Mouse (Mus musculus): ENCODE measurements around the gene Ptprj.
A peak's percentile ranks its signal among the peaks of the same experiment; 100 is the strongest.

Gene Ptprj

GRCm38 (mm10) chr2:90525807-90526206, 54.6 kb downstream of the Ptprj start:
- no peak for DNase-seq (ENCODE audit: low read depth, low spot score)

- DNase-seq (ENCODE audit: low read depth, low spot score): peak; percentile 56
These were observed 58.0 kb downstream of the Ptprj start for GRCm38 (mm10) chr2:90522455-90522854.

GRCm38 (mm10) chr2:90521909-90522308, 58.5 kb downstream of the Ptprj start:
- DNase-seq (ENCODE audit: low read depth, low spot score): no peak

DNA sequence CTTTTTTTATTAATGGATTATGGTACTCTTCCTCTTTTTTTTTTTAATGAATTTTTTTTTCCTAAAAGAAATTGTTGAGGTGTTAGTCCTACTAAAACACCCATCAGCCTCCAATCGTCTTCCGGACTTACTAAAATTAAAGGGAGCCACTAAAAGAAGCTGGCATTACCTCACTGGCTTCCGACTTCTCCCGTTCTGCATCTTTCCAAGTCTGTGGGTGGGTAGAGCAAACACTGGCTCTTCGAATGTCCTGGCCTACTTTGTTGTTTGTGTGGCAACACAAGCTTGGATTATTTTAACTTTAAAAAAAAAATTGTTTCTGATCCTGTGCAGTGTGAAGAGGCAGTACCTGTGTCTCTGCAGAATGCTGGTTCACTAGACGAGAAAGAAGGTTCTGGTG, 62.2 kb downstream of the Ptprj start:
- DNase-seq (ENCODE audit: low read depth, low spot score): peak; percentile 68

DNA sequence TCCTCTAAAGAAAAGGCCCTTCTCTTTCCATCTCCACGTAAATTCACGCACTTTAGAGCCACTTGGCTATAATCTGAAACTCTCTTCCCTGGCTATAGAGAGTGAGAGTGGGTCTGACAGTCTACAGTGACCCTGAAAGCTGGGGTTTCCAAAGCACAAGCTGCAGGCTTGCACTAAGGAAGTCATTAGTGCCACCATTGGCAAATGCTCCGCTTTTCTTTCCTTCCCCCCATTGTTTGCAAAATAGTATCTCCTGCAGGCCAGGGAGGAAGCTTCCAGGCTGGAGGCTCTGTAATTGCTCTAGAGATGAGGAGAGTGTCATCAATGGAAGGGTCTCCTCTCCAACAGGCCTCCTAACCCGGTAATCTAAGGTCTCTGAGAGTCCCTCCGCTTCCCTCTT, 65.5 kb downstream of the Ptprj start:
- no peak for DNase-seq (ENCODE audit: low read depth, low spot score)

GRCm38 (mm10) chr2:90509268-90509667, 71.2 kb downstream of the Ptprj start:
- no peak for DNase-seq (ENCODE audit: low read depth, low spot score)

DNA sequence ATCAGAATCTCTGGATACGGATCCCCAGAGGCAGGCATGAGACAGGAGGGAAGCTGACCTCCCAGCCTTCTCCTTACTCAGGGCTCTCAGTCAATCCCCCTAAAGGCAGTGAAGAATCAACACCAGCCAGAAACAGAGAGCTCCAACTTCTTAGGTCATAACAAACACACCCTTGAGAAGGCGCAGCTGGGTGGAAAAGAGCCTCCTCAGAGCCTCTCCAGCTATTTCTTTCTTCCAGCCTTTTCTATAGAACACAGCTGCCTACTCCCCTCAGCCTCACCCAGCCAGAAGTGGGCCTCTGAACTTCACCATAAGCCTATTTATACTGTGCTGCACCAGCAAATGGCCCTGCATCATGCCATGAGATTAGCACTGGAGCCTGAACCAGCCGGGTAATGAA, 74.3 kb downstream of the Ptprj start:
- DNase-seq (ENCODE audit: low read depth, low spot score): no peak

- peak; percentile 95 for DNase-seq (ENCODE audit: low read depth, low spot score)
These were observed 75.7 kb downstream of the Ptprj start for GRCm38 (mm10) chr2:90504731-90505171.

- DNase-seq (ENCODE audit: low read depth, low spot score): no peak
These were observed 77.1 kb downstream of the Ptprj start for GRCm38 (mm10) chr2:90503182-90503833.

DNA sequence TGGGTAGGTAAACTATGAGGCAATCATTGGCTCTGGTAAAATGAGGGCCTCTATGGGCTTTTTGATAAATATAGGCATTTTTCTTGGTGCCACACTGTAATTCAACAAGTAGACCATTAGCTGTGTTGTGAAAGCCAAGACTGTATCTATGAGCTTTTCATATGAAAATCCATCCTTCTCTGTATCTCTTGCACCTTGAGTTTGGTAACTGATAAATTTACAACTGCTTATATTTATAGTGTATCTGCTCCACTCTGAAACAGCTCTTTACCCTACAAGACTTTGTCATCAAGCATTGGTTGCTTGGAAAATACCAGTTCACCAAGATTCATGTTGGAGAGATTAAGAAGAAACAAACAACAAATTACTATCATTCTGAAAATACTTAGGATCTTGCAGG, 77.7 kb downstream of the Ptprj start:
- DNase-seq (ENCODE audit: low read depth, low spot score): no peak

- no peak for DNase-seq (ENCODE audit: low read depth, low spot score)
These were observed 78.7 kb downstream of the Ptprj start for GRCm38 (mm10) chr2:90501708-90502107.

- no peak for DNase-seq (ENCODE audit: low read depth, low spot score)
These were observed 79.6 kb downstream of the Ptprj start for GRCm38 (mm10) chr2:90500892-90501291.

DNA sequence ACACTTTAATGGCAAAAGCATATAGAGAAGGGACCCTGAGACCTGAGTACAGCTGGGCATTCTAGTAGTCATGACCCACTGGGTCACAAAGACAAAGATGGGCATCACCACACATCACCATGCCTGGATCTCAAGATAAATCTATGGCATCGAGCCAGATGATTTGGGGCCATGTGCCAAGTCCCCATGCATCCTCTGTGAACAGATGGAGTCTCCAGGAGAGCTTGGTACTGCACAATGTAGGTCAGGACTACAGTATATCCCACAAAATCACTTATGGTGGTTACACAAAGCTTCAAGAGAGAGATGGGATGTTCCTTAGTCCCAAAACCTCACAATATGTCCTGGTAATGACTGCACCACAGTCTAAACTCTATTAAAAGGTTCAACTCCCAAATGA, 81.4 kb downstream of the Ptprj start:
- DNase-seq (ENCODE audit: low read depth, low spot score): peak; percentile 95

GRCm38 (mm10) chr2:90497551-90497950, 82.9 kb downstream of the Ptprj start:
- DNase-seq (ENCODE audit: low read depth, low spot score): no peak

- DNase-seq (ENCODE audit: low read depth, low spot score): no peak
These were observed 83.8 kb downstream of the Ptprj start for GRCm38 (mm10) chr2:90496680-90497074.

GRCm38 (mm10) chr2:90496012-90496679, 84.3 kb downstream of the Ptprj start:
- DNase-seq (ENCODE audit: low read depth, low spot score): no peak

DNA sequence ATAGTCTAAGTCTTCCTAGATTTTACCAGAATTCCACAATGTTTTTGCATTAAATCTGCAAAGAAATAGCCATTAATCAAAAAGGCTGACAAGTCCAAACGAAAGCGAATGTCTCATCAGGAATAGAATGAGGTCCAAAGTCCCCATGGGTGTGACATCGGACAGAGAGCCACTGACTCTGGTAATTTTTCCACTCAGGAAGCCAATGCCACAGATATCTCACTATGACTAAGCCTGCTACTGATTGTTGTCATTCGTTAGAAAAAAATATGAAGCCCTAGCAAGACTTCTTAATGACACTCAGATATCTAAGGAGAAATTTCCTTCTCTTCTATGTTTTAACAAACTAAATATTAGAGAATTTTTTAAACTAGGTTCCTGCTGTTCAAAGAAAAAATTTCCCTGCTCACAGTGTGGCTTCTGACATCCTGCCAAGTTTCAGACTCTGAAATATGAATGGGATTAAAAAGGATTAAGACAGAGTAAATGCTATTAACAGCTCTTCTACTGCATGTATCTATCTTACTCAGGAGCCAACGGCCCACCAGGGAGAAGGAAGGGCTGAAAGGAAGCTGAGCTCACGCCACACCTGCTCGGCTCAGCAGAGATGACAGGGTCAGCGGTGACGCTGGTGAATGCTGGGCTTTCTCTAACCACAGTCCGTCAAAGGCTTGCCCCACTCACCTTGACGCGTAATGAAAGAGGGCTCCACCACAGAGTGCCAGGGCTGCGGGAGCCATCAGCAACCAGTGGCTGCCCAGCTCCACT, 90.0 kb downstream of the Ptprj start:
- peak; percentile 73 for DNase-seq (ENCODE audit: low read depth, low spot score)

- DNase-seq (ENCODE audit: low read depth, low spot score): peak; percentile 74
These were observed 90.6 kb downstream of the Ptprj start for GRCm38 (mm10) chr2:90489839-90490238.

DNA sequence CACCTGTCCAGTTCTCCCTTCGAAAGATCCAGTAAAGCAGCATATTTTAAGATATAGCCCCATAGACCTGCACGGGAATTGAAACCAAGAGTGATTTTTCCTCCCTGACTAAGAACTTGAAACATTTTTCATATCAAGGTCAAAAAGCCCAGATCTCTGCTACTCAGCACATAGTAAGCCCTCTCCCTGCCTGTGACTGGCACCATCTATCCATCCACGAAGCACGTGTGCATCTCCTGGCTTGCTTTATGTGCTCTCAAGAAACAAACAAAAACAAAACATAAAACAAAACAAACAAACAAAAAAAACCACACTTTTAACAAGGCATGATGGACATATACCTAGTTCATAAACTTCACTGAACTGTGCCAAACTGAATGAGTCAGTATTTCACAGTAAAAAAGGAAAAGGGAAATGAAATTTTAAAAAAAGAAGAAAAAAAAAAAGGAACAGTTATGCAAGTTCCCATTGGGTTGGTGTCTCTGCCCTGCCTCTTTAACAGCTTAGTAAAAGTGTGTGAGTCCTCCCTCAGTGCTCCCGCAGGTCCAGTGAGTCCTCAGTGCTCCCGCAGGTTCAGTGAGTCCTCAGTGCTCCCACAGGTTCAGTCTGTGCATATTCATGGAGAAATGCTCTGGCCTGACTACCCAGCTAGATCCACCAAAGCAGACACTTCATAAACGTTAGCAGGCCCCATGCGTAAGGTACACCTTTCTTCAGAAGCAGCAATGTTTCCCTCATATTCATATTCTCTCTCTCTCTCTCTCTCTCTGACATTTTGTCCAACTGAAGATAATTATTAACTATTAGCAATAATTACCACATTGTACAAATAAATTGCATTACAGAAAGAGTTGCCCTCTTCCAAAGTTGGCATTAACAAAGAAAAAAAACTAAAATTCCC, 91.5 kb downstream of the Ptprj start:
- no peak for DNase-seq (ENCODE audit: low read depth, low spot score)

- DNase-seq (ENCODE audit: low read depth, low spot score): no peak
These were observed 92.8 kb downstream of the Ptprj start for GRCm38 (mm10) chr2:90487471-90488238.

DNA sequence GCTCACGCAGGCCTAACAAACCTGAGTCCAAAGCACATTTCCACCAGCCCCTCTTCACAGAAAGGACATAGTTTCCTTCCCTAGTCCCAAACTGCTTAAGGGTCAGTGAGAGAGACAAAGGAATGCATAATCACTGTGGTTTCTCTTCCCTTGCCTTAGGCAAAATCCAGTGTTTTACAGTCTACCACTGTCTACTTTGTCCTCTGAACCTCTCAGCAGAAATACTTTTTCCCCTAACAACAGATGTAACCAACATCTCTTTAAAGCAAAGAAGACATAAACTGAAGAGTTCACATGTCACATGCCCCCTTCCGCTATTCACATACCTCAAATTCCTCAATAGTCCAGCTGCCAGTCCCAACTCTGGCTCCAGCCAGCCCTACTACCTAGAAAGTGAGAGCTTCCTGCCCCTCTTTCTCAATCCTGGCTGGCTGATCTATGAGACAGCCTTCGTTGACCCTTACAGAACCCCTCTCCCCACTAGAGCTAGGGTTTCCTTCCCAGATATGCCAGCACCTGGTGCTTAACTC, 94.2 kb downstream of the Ptprj start:
- no peak for DNase-seq (ENCODE audit: low read depth, low spot score)

Measured in brain, adult 2 months (tissue).